Mouse (Mus musculus): ENCODE results near the gene Chrna9.

DNA sequence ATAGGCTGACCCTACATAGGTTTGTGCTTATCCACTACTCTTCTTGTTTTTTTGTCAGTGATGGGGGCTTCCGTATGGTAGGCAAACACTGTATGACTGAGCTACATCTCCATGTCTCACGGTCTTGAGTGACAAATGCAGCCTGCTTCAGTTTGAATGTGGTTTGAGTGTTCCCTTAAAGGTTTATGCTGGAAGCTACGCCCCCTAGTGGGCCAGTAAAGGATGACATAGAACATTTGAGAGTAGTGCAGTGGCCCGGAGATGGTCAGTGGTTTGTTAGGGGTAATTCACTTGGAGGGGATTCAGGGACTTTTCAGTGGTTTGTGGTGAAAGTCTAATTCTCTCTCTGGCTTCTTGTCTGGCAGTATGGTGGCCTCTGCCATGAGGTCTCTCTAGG is 16.8 kb downstream of the Chrna9 start:
- no peak for TF ChIP-seq EP300 (IDR thresholded peaks at IDR 0.05; ENCODE audit: low read depth)
- TF ChIP-seq CTCF (IDR thresholded peaks at IDR 0.05; ENCODE audit: low read depth) = peak; percentile 72

All from liver, postnatal 0 days (tissue).